Mouse (Mus musculus) ES-E14 (cell line): ENCODE measurements around the gene Glrx5. TPM values are rescaled to one million over a fixed set of nuclear protein-coding genes. Genes with fewer than 3 reads are reported as not detected.

Experiments used
- DNase-seq: peaks from one replicate; pipeline ENCODE4 v3.0.0-alpha.2; 2013; ENCODE audit warnings: low read depth, low spot score
- H3K27ac ChIP-seq: 2 replicates; pipeline ENCODE4 v1.5.1; 2012; ENCODE audit warnings: low read depth, mild to moderate bottlenecking, low read length, moderate library complexity, mixed read lengths; ENCODE audit not compliant: poor library complexity, insufficient read depth, severe bottlenecking
- H3K36me3 ChIP-seq: 2 replicates; pipeline ENCODE4 v1.6.1; 2012; ENCODE audit warnings: mild to moderate bottlenecking, low read length, moderate library complexity, mixed read lengths; ENCODE audit not compliant: control insufficient read depth, poor library complexity, insufficient read depth, severe bottlenecking
- H3K4me1 ChIP-seq, 2 experiments: fragments of 150-350 bp in 1 of 2; sonication (generic) in 1 of 2; 2 replicates each; pipeline ENCODE4 v1.6.1; 2012; ENCODE audit warnings: low read length in 2 of 2, mild to moderate bottlenecking in 1 of 2, mixed read lengths in 1 of 2; ENCODE audit not compliant: control insufficient read depth in 2 of 2, insufficient read depth in 2 of 2, poor library complexity in 1 of 2
- H3K4me3 ChIP-seq, 2 experiments: fragments of 150-350 bp in 1 of 2; sonication (generic) in 1 of 2; 2 replicates each; pipeline ENCODE4 v1.5.1; 2012; ENCODE audit warnings: low read length in 2 of 2, low read depth in 1 of 2, mild to moderate bottlenecking in 1 of 2, mixed read lengths in 1 of 2; ENCODE audit not compliant: insufficient read depth in 1 of 2, poor library complexity in 1 of 2, severe bottlenecking in 1 of 2
- H3K9ac ChIP-seq: 2 replicates; pipeline ENCODE4 v1.6.1; 2012; ENCODE audit warnings: low read depth, mild to moderate bottlenecking, low read length, mixed read lengths; ENCODE audit not compliant: poor library complexity, insufficient read depth, severe bottlenecking
- H3K9me3 ChIP-seq: fragments of 150-350 bp; sonication (generic); 2 replicates; pipeline ENCODE4 v1.6.1; 2012; ENCODE audit warnings: low read depth, mild to moderate bottlenecking, low read length; ENCODE audit not compliant: control insufficient read depth, insufficient read depth
- CHD2 ChIP-seq: IDR thresholded peaks from 2 replicates; pipeline ENCODE4 v1.6.1; 2014; ENCODE audit warnings: mild to moderate bottlenecking, low read depth, low read length, inconsistent platforms
- HCFC1 ChIP-seq: IDR thresholded peaks from 2 replicates; pipeline ENCODE4 v1.6.1; 2012; ENCODE audit warnings: low read length, inconsistent platforms, borderline replicate concordance; ENCODE audit not compliant: insufficient read depth
- MAFK ChIP-seq: IDR thresholded peaks from 2 replicates; pipeline ENCODE4 v1.6.1; 2014; ENCODE audit warnings: mild to moderate bottlenecking, low read depth, low read length, inconsistent platforms; ENCODE audit not compliant: insufficient read depth
- ZC3H11A ChIP-seq: IDR thresholded peaks from 2 replicates; pipeline ENCODE4 v1.6.1; 2012; ENCODE audit warnings: low read depth, mild to moderate bottlenecking, inconsistent platforms, low read length, borderline replicate concordance
- ZNF384 ChIP-seq: IDR thresholded peaks from 2 replicates; pipeline ENCODE4 v1.6.1; 2012; ENCODE audit warnings: low read depth, low read length, inconsistent platforms
- in situ Hi-C, 2 experiments: fragments of 600-800 bp; cut with MboI; formaldehyde crosslinking; loops; one replicate each; pipeline ENCODE4 v1.15.1; 2025; ENCODE audit warnings: low sequenced_read_pairs in 2 of 2, inconsistent platforms in 1 of 2; ENCODE audit not compliant: unreplicated experiment in 2 of 2
- total RNA-seq: library from RNA; depleted of rRNA; stranded (reverse); fragments of 300-350 nt; gene quantifications from 2 replicates; pipeline ENCODE4 v1.2.3, GENCODE M21; 2012

Glrx5 gene
- total RNA-seq, 1 experiment: 39.4 TPM

DNA sequence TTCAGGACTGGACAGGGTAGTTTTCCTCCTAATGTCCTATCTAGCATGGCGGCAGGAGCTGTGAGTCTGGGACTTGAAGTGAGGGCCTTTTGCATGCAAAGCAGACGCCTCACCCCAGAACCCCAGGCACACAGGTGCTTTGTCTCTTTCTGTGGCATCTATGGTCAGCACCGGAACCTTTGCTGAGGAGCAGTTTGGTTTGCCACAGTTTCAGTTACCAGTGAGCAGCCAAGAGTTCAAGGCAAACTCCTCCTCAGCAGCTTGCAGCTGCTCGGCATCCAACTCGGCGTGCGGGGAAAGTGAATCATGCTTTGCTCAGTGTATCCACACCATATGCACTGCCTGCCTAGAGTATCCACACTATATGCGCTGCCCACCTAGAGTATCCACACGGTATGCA is 9.7 kb upstream of the Glrx5 start:
- DNase-seq: no peak
- Histone ChIP-seq H3K36me3 (no peaks in the 10 kb centered on the region), H3K9ac (no peak overlapping the region; the same call in 1 of the 2 replicates), H3K4me1 (peaks cover 5 to 26% of the 10 kb centered on the region in 2 experiments; a peak in 2 of 4 replicates), H3K27ac (no peak overlapping the region), H3K9me3 (no peaks in the 10 kb centered on the region), H3K4me3 (peak overlapping the region; percentile 40 to 63; a peak in 3 of 4 replicates)
- in situ Hi-C loops: loop anchor here in 1 of 2 experiments (10.0 kb wide), 1 partner anchor 68 kb away; no protein-coding TSS in a partner anchor
- TF ChIP-seq MAFK: no peak

DNA sequence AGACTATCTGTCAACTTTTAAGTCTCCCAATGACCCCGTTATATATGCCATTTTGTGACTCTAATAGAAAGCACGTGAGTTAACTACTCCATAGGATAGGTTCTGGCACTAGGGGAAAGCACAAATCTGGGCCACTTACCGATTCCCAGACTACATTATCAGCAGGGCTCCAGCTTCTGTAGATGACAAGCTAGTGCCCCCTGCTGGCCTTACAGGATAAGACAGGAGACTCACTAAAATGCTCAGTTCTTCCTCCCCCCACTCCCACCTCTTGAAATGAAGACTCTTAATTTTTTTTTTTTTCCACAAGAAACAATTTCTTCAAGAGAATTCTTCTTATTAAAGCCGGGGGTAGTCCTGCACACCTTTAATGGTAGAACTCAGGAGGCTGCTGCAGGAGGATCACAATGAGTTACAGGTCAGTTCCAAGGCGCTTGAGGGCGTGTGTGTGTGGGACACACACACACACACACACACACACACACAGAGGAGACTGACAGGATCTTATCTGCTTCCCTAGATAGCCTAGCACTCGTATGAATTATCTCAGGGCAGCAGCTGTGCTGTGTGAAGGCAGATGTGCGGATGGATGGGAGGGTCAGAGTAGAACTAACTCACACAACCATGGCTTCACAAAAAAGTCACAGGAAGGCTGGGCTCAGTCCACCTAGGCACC is 7.1 kb upstream of the Glrx5 start:
- Histone ChIP-seq H3K9ac (no peak overlapping the region), H3K27ac (no peak overlapping the region), H3K4me1 (peaks cover 5 to 18% of the 10 kb centered on the region in 2 experiments; a peak in 2 of 4 replicates), H3K4me3 (no peak overlapping the region), H3K36me3 (peaks cover 13% of the 10 kb centered on the region; the same call in 1 of the 2 replicates), H3K9me3 (no peaks in the 10 kb centered on the region)
- no peak for DNase-seq
- TF ChIP-seq MAFK (no peak), CHD2 (no peak), HCFC1 (no peak), ZNF384 (no peak), ZC3H11A (no peak; the same call in 1 of the 2 replicates)
- in situ Hi-C loops: loop anchor here in 1 of 2 experiments (10.0 kb wide), 1 partner anchor 71 kb away; no protein-coding TSS in a partner anchor

DNA sequence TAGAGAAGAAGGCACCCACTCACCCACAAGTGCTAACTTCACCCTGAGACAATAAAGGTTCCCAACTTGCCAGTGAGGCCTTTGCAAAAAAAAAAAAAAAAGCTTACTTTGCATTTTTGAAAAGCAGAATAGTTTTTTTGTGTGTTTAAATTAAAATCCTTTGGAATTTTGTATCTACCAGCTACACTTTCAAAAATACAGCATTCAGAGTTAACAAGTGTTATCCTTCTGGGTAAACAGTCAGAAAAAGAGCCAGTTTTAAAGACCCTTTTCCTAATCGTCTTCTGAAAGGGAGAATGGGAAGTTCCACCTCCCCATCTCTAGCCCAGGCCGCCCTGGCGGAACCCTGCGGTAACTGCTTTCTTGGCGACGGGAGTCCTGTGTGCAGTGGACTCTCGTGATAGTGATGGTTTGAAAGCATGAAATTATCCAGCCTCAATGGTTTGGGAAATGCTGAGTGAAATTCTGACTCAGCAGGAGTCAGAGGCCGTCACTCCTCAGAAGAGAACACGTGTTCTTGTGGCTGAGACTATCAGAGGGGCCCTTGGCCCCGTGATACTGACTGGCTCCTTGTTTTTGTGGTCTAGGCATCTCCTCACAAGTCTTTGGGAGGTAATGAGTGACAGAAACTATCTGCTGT is 6.4 kb upstream of the Glrx5 start:
- Histone ChIP-seq H3K4me1 (peaks cover 5 to 18% of the 10 kb centered on the region in 2 experiments; a peak in 2 of 4 replicates), H3K36me3 (peaks cover 13% of the 10 kb centered on the region; the same call in 1 of the 2 replicates), H3K4me3 (no peak overlapping the region), H3K9ac (no peak overlapping the region), H3K9me3 (no peaks in the 10 kb centered on the region), H3K27ac (no peak overlapping the region)
- no peak for DNase-seq
- TF ChIP-seq ZC3H11A (no peak), MAFK (peak; percentile 53; the same call in 1 of the 2 replicates)
- in situ Hi-C loops: loop anchor here in 1 of 2 experiments (10.0 kb wide), 1 partner anchor 71 kb away; no protein-coding TSS in a partner anchor

- DNase-seq: peak; percentile 94
- no peak overlapping the region for H3K27ac ChIP-seq
- in situ Hi-C loops: loop anchor here in 1 of 2 experiments (10.0 kb wide), 1 partner anchor 73 kb away; no protein-coding TSS in a partner anchor
- H3K4me1 ChIP-seq: peaks cover 3 to 9% of the 10 kb centered on the region in 2 experiments; a peak in 1 of 4 replicates
- H3K9me3 ChIP-seq: no peaks in the 10 kb centered on the region
- H3K36me3 ChIP-seq: peaks cover 13% of the 10 kb centered on the region; the same call in 1 of the 2 replicates
- no peak overlapping the region; the same call in 1 of the 2 replicates for H3K9ac ChIP-seq
- no peak overlapping the region for H3K4me3 ChIP-seq
- TF ChIP-seq ZNF384 (no peak), ZC3H11A (peak; percentile 29; the same call in 1 of the 2 replicates)
Measured at GRCm38 (mm10) chr12:105027323-105027991, 5.0 kb upstream of the Glrx5 start.
